Mouse (Mus musculus) heart, postnatal 14 days (tissue): ENCODE measurements at regions not wholly inside any gene's neighbourhood (a gene's known extent, or its start where the extent isn't known, plus 50 kb on each side); places are given as distances from the start of the nearest gene placed in this dataset.
A peak's percentile ranks its signal among the peaks of the same experiment; 100 is the strongest.

Experiments
- DNase-seq, 2 experiments: peaks; one replicate each; pipeline ENCODE4 v3.0.0; 2021 to 2022
- intact Hi-C: fragments of 180-260 bp; cut with DNase I; formaldehyde crosslinking; loops from one replicate; pipeline ENCODE4 v1.15.1; 2025

DNA sequence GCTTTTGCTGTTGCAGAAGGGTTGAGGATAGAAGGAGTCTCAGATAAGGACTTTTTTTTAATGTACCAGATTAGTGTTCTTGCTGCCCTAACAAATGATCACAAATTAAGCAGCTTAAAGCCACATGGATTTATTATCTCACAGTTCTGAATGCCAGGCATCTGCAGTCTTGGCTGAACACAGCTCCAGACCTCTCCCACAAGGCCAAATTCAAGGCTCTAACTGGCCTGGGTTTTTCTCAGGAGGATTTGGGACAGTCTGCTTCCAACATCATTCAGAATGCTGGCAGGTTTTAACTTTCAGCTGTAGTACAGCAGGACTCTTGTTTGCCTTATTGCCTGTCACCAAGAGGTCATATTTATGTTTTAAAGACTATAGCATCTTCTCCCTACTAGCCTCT lies 329.7 kb upstream of the Chrm2 start:
- intact Hi-C loops: no loop called here

DNA sequence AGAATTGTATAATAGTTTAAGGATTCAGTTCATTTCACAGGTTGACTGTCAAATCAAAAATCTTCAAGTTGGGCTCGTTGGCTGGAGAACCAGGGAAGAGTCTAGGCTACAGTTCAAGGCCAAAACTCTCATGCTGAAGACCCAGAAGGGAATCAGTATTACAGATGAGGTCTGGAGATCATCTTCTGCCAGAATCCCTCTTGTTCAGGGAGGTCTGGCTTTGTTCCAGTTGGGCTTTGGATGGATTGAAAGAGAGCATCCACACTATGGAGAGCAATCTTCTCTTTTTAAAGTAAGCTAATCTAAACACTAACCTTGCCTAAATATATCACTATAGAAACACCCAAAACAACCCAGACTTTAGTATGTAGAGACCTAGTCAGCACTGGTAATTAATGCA lies 327.5 kb upstream of the Chrm2 start:
- no peak for DNase-seq

More for the DNA sequence above, 329.7 kb upstream of the Chrm2 start:
- peak; percentile 5 to 18 for DNase-seq

DNA sequence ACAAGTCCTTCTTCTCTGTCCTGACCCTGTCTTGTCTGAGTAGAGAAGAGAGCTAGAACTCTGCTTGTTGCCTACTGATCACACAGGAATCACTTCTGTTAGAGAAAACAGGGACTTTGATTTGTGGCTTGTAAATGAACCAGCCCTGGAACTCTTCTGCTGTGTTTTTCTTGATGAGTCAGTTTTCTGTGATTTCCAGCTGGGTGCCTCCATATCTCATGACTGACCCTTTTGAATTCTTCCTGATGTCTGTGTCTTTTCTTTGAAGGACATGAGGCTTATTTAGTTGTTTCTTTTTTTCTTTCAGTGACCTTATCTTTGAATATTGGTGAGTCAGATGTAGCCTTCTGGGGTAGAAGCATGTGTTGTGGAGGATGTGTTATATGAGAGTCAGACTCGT lies 323.0 kb upstream of the Chrm2 start:
- no peak for DNase-seq
- intact Hi-C loops: no loop called here

More for the DNA sequence above, 327.5 kb upstream of the Chrm2 start:
- intact Hi-C loops: no loop called here

DNA sequence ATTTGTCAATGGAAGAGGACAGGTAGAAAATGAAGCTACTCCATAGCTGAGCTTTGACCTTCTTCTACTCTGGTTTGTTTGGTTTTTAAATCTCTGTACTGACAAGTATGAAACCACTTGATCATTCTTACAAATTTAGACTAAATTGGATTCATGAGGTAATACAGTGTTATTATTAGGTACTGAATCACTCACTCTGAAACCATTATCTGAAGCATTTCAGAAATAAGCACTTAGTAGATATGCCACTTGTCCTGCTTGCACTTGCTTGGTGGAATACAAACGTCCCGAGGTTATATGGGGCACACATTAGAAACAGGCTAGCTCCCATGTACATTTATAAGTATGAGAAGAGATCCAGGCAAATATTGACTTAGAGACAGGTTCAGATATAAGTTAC lies 319.2 kb upstream of the Chrm2 start:
- intact Hi-C loops: no loop called here
- DNase-seq: no peak

DNA sequence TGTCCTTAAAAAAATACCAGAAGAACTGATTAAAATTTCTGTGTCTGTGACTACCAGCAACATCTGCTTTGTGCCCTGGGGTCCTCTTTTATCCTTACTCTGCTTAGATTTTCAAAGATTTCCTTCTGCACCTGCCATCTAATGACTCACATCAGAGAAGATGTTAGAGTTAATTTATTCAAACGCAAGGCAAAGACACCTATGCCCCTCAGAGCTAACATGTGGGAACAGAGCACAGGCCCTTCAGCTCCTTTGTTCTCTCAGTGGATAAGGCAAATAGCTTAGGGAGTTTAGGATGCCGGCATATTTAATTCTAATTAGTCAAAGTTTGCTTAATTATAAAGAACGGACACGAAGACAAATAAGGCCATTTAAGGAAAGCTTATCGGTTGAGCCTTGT lies 308.3 kb upstream of the Chrm2 start:
- DNase-seq: no peak

DNA sequence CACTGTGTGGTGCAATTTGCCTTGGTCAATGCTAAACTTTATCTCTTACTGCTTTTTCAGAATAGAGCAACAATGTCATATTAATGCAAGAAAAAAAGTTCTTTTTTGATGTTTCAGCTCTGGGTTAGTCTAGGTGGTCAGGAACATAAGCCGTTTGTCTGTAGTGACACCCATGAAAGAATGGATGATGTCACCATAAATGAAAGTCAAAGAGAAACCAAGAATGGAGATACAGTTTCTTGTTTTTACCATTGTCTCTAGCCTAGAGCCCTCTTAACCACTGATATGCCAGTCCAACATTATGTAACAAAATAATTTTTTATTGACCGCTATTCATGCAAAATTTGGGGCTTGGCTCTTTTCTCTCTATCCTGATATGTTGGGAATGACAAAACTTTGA lies 294.3 kb upstream of the Chrm2 start:
- intact Hi-C loops: no loop called here
- no peak for DNase-seq

More for the DNA sequence above, 308.3 kb upstream of the Chrm2 start:
- intact Hi-C loops: no loop called here

DNA sequence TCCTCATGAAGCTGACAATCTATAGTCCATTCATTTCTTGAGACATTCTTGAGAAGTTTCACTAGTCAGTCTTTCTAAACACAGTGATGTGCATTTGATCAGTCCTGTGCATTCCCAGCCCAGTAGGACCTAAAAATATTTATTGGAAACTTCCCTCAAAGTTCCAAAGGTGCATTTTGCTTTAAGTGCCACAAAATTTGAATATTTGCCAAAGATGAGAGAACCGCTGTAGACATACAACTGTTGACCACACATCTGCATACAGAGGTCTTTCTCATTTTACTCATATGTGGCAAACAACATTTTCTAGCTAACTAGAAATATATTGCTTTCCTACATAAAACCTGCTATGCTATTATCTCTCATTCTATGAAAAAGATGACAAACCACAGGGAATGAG lies 293.8 kb upstream of the Chrm2 start:
- no peak for DNase-seq
- intact Hi-C loops: no loop called here

DNA sequence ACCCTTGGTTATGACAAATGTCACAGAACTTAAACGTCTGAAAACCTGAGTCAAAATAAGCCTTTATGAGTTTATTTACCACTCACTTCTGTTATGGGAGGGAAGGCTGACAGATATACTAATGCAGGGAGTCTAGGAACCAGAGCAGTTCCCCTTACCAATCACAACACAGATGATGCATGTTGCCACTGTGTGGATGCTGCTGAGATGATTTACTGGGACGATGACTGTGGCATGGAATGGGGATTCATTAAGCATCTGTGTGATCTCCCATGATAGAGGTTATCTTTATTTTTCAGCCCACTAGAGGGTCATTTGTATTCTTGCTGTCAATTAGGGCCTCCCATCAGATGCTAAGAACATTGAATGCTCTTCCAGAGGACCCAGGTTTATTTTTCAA lies 290.5 kb upstream of the Chrm2 start:
- DNase-seq: no peak
- intact Hi-C loops: no loop called here

DNA sequence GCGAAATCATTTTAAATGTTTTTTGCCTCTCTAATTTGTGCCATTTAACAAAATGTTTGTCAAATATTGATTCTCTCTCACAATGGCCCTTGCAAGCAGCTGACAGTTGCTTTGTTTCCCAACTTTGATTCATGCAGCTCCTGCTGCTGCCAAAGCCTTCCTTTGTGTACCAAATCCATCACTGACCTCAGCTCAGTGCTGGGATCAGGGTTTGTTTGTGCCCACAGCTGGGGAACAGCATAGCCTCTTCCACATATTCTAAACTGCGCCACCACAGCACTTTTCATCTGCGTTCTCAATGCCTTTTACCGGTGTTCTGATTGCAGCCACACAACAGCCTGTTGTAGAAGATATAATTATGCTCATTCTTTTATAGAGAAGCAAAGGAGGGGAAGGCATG lies 289.7 kb upstream of the Chrm2 start:
- no peak for DNase-seq
- intact Hi-C loops: no loop called here

DNA sequence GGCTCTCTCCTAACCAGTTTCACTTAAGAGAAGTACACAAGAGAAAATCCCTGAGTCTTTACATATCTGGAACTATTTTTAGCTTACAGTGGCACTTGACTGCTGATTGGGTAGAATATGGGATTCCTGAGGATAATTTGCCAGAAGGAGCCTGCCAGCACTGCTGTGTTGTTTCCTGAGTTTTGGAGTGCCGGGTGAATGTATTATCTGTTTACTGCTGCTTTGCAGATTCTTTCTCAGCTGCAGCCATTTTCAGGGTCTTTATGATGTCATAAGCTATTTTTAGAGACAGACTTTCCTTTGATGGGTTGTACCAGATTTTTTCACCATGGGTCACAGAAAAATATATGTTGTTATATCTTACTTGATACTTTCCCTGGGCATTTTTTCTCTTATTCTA lies 279.1 kb upstream of the Chrm2 start:
- DNase-seq: peak; percentile 2 to 25
- intact Hi-C loops: no loop called here

DNA sequence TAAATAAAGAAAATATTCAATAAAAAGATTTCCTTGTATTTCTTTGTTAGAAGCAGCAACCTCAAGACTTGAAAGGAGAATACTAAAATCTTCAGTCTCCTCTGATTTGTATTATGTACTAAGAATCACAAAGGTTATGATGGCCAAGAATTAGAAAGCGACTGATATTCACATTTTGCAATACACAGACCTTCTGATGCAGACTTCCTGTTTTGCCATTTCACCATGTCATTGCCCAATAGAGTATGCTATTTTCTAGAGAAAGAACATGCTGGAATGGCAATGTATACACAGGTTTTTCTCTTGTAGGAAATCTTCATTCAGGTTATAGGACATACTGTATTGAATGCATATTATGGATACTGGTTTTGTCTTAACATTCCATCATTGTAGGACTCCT lies 250.7 kb upstream of the Chrm2 start:
- no peak for DNase-seq
- intact Hi-C loops: no loop called here

DNA sequence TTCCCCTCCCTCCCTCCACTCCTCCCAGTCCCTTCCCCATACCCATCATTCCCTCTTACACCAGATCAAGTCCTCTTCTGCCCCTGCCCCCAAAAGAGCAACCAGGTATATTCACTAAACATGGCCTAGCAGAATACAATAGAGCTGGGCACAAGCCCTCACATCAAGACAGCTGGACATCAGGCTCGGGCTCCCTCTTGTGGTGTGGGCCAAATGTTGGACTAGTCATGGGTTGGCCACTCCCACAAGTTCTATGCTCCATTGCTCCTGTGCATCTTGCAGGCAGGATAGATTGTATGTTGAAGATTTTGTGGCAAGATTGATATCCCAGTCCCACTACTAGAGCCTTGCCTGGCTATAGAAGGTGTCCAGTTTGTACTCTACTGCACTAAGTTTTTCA lies 240.6 kb upstream of the Chrm2 start:
- intact Hi-C loops: no loop called here
- DNase-seq: no peak

DNA sequence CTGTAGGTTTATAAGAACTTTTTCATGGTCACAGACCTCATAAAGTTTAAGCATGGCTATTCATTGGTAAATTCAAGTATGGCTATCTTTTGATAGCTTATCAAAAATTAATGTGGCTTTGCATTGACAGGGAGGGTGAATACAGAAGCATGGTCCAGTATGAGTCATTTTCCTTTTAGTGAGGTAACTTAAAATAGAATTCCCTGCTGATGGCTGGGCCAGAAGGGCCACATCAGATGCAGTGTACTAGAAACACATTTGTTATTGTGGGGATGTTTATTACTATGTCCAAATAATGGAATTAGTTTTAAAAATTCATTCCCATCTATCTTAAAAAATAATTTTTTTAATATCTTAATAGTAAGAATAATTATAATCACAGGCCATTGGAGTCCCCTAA lies 213.4 kb upstream of the Chrm2 start:
- no peak for DNase-seq
- intact Hi-C loops: no loop called here

DNA sequence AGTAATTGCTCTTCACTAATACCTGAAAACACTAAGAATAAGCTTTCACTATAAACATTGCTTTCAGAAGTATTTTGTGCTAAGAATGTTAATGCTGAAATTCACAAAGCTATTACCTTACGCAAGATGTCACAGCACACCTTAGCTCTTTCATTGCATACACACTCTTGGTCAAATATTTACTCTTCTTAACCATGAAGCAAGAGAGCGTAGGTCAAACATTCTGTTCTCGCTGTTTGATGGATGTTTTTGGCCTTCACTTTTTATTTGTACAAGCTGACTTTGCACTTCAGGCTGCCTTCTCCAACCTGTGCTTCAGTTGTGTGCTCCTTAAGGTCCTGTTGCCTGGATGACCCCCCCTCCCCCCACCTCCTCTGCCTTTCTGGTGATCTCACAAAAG lies 212.8 kb upstream of the Chrm2 start:
- DNase-seq: no peak
- intact Hi-C loops: no loop called here

DNA sequence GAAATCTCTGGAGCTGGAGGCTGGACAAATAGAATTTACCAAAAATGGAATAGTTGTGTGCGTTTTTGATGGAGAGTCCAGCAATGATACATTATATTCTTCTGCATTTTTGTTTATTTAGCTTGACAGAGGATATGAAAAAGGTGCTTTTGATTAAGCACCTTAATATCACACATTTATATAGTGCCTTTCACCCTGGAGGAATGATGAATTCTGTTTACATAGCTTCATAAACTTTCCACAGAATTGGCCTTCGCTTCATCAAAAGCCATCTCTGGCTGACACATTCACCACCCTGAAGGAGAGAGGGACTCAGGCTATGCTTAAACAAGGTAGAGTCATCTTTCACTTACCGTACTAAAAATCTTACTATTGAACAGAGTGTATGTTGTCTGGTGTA lies 208.0 kb upstream of the Chrm2 start:
- no peak for DNase-seq
- intact Hi-C loops: no loop called here

DNA sequence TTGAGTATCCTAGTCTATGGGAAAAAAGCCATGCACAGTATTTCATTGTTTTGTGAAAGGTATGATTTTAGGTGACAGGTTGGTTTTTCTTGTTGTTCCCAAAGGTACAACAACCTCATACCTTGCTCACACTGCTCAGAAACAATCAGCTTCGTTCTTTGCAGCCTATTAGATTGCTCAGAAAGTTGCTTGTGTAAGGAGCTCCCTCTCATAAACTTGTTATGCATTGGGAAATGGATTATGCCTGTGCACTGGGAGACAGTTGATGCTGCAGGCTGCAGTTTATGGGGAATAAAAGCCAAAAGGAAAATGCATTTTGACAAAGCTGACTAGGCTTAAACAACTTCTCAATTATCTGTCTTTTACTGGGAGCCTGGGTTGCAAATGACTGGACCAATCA lies 205.2 kb upstream of the Chrm2 start:
- no peak for DNase-seq
- intact Hi-C loops: no loop called here

DNA sequence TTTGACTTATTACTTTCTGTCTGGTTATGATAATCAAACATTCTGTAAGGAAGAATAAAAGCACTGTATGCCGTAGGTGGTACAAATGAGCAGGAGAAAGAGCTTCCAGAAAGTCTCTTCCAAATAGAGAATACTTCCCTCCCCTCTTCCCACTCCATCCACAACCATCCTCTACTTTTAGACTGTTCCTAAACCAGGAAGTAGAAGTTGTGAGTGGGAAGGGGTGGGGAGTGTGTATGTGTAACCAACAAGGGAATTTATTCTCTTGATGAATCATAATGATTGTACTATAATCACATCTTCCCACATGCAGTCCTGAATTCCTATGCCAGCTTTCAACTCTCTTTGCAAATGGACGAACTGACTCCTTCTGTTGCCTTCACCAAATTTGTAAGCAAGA lies 181.2 kb upstream of the Chrm2 start:
- intact Hi-C loops: no loop called here
- DNase-seq: no peak

DNA sequence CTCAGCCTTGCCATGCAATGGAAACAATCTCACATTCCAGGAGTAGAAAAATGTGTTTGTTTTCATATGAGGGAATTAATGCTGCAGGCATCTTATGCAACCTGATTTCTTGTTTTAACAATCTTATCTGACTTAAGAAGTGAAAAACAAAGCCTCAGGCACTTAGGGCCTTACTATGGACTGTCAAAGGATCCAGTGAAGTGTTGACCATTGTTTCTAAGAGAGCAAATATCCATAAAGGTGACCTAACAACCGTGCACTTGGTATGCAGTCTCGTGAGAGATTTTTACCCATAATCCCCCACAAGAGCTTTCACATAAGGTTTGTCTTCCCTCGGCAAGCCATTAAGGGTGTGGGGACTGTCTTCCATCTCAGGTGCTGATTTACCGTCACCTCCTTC lies 166.6 kb upstream of the Chrm2 start:
- no peak for DNase-seq
- intact Hi-C loops: no loop called here

DNA sequence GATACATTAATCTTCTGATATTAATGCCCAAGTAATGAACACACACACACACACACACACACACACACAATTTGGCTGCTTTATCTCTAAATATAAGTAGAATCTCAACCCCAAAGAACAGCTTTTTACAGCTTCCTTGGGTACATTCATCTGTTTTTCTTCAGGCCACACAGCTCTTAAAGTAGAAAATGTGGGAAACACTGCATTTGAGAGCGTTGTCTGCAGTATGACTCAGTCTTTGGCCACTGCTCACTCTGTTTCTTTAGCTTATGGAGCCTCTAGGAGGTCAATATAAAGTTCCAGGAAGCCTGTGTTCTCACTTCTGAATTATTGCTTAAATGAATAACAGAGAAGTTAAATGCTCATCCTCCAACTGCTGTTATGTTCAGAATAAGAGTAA lies 153.4 kb upstream of the Chrm2 start:
- intact Hi-C loops: no loop called here
- no peak for DNase-seq

DNA sequence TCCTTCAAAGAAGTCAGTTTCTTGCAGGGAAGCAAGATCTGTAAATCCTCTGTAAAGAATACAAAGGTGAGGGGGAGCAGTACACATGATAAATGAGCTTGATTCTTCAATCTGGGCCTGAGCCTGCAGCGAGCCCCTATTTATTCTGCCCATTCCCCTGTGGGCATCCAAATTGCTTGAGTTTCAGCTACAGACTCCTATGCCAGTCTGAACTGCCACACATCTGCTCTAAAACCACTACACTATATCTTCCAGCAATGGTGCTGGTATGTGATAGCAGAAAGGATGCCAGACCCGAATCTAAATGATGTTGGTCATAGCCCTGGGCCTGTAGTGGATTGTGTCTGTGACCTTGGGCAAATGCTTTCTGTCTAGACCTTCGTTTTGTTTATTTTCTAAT lies 140.9 kb upstream of the Chrm2 start:
- intact Hi-C loops: loop anchor here (10.0 kb wide), 2 partner anchors 242 to 862 kb away; no protein-coding TSS in a partner anchor
- DNase-seq: no peak

DNA sequence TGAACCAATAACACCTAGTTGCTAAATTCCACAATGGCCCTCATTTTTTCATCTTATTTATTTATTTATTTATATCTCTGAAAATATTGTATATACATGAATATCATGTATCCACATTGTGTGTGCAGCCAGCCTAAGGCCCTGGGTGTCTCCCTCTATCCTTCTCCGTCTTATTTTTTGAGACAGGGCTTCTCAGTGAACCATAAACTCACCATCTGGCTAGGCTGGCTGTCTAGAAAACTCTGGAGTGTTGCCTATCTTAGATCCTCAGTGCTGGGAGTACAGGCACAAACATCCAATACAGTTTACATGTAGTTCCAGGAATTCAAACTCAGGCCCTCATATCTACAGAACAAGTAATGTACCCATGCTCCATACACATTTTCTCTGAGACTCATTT lies 139.7 kb upstream of the Chrm2 start:
- intact Hi-C loops: loop anchor here (10.0 kb wide), 2 partner anchors 243 to 863 kb away; no protein-coding TSS in a partner anchor
- DNase-seq: no peak

DNA sequence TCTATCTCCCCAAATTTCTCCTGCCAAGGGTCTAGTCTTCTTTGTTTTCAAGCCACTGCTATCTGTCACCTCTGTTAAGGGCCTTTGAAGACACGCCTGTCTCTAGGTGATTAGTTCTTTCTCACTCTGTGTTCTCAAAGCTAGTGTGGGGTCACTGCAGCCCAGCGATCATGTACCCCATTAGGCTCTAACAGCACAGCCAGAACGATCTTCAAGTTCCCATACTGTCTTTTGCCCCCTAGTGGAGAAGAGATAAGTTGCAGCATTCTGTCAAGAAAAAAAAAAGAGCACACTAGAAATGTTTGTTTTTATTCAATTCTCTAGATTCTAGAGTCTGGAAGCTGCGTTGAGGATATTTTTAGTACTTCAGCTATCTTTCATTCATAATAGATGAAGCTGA lies 138.8 kb upstream of the Chrm2 start:
- intact Hi-C loops: loop anchor here (10.0 kb wide), 2 partner anchors 244 to 864 kb away; no protein-coding TSS in a partner anchor
- peak in 1 of 2 experiments; percentile 5 for DNase-seq

DNA sequence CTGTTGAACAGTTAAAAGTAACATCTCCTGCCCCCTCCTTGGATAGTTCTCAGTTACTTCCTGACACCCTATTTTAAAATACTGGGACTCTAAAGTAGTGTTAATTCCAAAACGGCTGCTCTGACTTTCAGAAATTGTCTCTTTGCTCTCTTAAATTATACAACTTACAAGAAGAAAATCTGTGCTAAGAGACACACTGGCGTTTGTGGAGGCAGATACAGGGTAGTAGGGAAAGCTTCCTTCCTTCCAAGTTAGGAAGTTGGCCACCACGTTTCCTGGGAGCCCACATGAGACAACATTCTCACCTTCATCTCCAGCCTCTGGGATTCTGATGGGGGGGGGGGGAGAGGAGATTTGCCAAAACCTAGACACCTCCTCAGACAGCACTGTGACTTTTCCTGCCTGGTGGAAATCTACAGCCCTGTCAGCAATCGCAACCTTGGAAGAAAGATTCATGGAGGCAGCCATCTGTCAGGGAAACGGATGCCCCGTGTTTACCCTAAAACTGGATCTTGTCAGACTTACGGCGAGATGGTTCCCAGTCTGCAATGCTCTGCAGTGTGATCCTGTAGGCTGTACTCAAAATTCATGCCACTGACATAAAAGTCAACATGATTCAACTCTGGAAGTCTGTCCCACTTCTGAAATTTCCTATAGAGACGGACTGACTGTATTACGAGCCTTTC lies 121.0 kb upstream of the Chrm2 start:
- intact Hi-C loops: loop anchor here (10.0 kb wide), 1 partner anchor 118 kb away; the partner anchor contains the start of gene Chrm2
- no peak for DNase-seq
